Mouse (Mus musculus) MEL (cell line): ENCODE results near the gene Bap1. TPM values are rescaled to one million over a fixed set of nuclear protein-coding genes. Genes with fewer than 3 reads are reported as not detected.

Experiments
- DNase-seq: peaks from one replicate; pipeline ENCODE4 v3.0.0; 2011; ENCODE audit warnings: low read depth, low spot score
- H3K27ac ChIP-seq: 2 replicates; pipeline ENCODE4 v1.5.1; 2012; ENCODE audit warnings: low read depth, mild to moderate bottlenecking, control low read depth, low read length, moderate library complexity; ENCODE audit not compliant: control insufficient read depth
- H3K27me3 ChIP-seq, 2 experiments: fragments of 150-350 bp in 1 of 2; sonication (generic) in 1 of 2; 2 replicates each; pipeline ENCODE4 v1.6.1; 2012; ENCODE audit warnings: low read length in 2 of 2, mild to moderate bottlenecking in 2 of 2, improper control_type of control experiment in 1 of 2, moderate library complexity in 1 of 2; ENCODE audit not compliant: insufficient read depth in 2 of 2, control insufficient read depth in 1 of 2
- H3K36me3 ChIP-seq, 2 experiments: 2 replicates each; pipeline ENCODE4 v1.6.1; 2012 to 2014; ENCODE audit warnings: low read length in 2 of 2, improper control_type of control experiment in 1 of 2, inconsistent platforms in 1 of 2, mild to moderate bottlenecking in 1 of 2; ENCODE audit not compliant: insufficient read depth in 2 of 2, control insufficient read depth in 1 of 2
- H3K4me1 ChIP-seq, 2 experiments: fragments of 150-350 bp in 1 of 2; sonication (generic) in 1 of 2; 2 replicates each; pipeline ENCODE4 v1.6.1; 2012; ENCODE audit warnings: low read length in 2 of 2, improper control_type of control experiment in 1 of 2, mild to moderate bottlenecking in 1 of 2; ENCODE audit not compliant: insufficient read depth in 2 of 2, control insufficient read depth in 1 of 2
- H3K4me3 ChIP-seq, 2 experiments: fragments of 150-350 bp in 1 of 2; sonication (generic) in 1 of 2; 2 replicates each; pipeline ENCODE4 v1.5.1; 2012; ENCODE audit warnings: low read depth in 2 of 2, low read length in 2 of 2, mild to moderate bottlenecking in 2 of 2, moderate library complexity in 2 of 2, control low read depth in 1 of 2, improper control_type of control experiment in 1 of 2; ENCODE audit not compliant: control insufficient read depth in 1 of 2, insufficient read depth in 1 of 2
- H3K79me2 ChIP-seq: 2 replicates; pipeline ENCODE4 v1.6.1; 2012; ENCODE audit warnings: mild to moderate bottlenecking, low read length, moderate library complexity; ENCODE audit not compliant: control insufficient read depth, poor library complexity, insufficient read depth
- H3K9ac ChIP-seq: 2 replicates; pipeline ENCODE4 v1.6.1; 2012; ENCODE audit warnings: low read depth, mild to moderate bottlenecking, control low read depth, low read length, moderate library complexity; ENCODE audit not compliant: control insufficient read depth, poor library complexity, severe bottlenecking
- H3K9me3 ChIP-seq: fragments of 150-350 bp; sonication (generic); replicated peaks from 2 replicates; pipeline ENCODE4 v1.6.1; 2012; ENCODE audit warnings: mild to moderate bottlenecking, low read length, improper control_type of control experiment, moderate library complexity; ENCODE audit not compliant: insufficient read depth
- CHD1 ChIP-seq: IDR thresholded peaks from 2 replicates; pipeline ENCODE4 v1.6.1; 2012; ENCODE audit warnings: low read depth, mild to moderate bottlenecking, inconsistent platforms, low read length, improper control_type of control experiment
- E2F4 ChIP-seq: IDR thresholded peaks from 2 replicates; pipeline ENCODE4 v1.6.1; 2011; ENCODE audit warnings: low read depth, low read length, improper control_type of control experiment, borderline replicate concordance
- ELF1 ChIP-seq: IDR thresholded peaks from 2 replicates; pipeline ENCODE4 v1.6.1; 2014; ENCODE audit warnings: low read depth, mild to moderate bottlenecking, inconsistent platforms, low read length, improper control_type of control experiment, moderate library complexity
- HCFC1 ChIP-seq: IDR thresholded peaks from 2 replicates; pipeline ENCODE4 v1.6.1; 2012; ENCODE audit warnings: low read depth, mild to moderate bottlenecking, inconsistent platforms, low read length, improper control_type of control experiment, moderate library complexity
- MAFK ChIP-seq: IDR thresholded peaks from 2 replicates; pipeline ENCODE4 v1.6.1; 2011; ENCODE audit warnings: low read depth, mild to moderate bottlenecking, low read length, improper control_type of control experiment, borderline replicate concordance
- MAX ChIP-seq: IDR thresholded peaks from 2 replicates; pipeline ENCODE4 v1.6.1; 2011; ENCODE audit warnings: low read length, improper control_type of control experiment
- MAZ ChIP-seq: IDR thresholded peaks from 2 replicates; pipeline ENCODE4 v1.6.1; 2012; ENCODE audit warnings: low read depth, mild to moderate bottlenecking, inconsistent platforms, low read length, improper control_type of control experiment
- MXI1 ChIP-seq: IDR thresholded peaks from 2 replicates; pipeline ENCODE4 v1.6.1; 2011; ENCODE audit warnings: mild to moderate bottlenecking, low read depth, low read length, improper control_type of control experiment
- MYB ChIP-seq: IDR thresholded peaks from 2 replicates; pipeline ENCODE4 v1.6.1; 2011; ENCODE audit warnings: mild to moderate bottlenecking, low read depth, low read length, improper control_type of control experiment
- MYC ChIP-seq: IDR thresholded peaks from 2 replicates; pipeline ENCODE4 v1.6.1; 2011; ENCODE audit warnings: low read depth, mild to moderate bottlenecking, low read length, improper control_type of control experiment, moderate library complexity
- POLR2A ChIP-seq, 2 experiments: IDR thresholded peaks; 2 replicates each; pipeline ENCODE4 v1.6.1; 2011 to 2012; ENCODE audit warnings: low read length in 2 of 2, mild to moderate bottlenecking in 2 of 2, control low read depth in 1 of 2, improper control_type of control experiment in 1 of 2, low read depth in 1 of 2, moderate library complexity in 1 of 2; ENCODE audit not compliant: control insufficient read depth in 1 of 2, insufficient read depth in 1 of 2, poor library complexity in 1 of 2
- POLR2AphosphoS2 ChIP-seq: IDR thresholded peaks from 2 replicates; pipeline ENCODE4 v1.6.1; 2011; ENCODE audit warnings: low read length, improper control_type of control experiment
- POLR2AphosphoS5 ChIP-seq: IDR thresholded peaks from 2 replicates; pipeline ENCODE4 v1.6.1; 2012; ENCODE audit warnings: low read depth, borderline replicate concordance, mild to moderate bottlenecking, inconsistent platforms, low read length, moderate library complexity, mixed read lengths
- RAD21 ChIP-seq: IDR thresholded peaks from 2 replicates; pipeline ENCODE4 v1.6.1; 2011; ENCODE audit warnings: mild to moderate bottlenecking, low read depth, low read length, improper control_type of control experiment
- RCOR1 ChIP-seq: IDR thresholded peaks from 2 replicates; pipeline ENCODE4 v1.6.1; 2012; ENCODE audit warnings: low read depth, mild to moderate bottlenecking, inconsistent platforms, low read length, improper control_type of control experiment
- SMC3 ChIP-seq: IDR thresholded peaks from 2 replicates; pipeline ENCODE4 v1.6.1; 2011; ENCODE audit warnings: low read depth, low read length, improper control_type of control experiment
- TCF12 ChIP-seq: IDR thresholded peaks from 2 replicates; pipeline ENCODE4 v1.6.1; 2014; ENCODE audit warnings: low read depth, mild to moderate bottlenecking, inconsistent platforms, low read length, improper control_type of control experiment, moderate library complexity
- UBTF ChIP-seq: IDR thresholded peaks from 2 replicates; pipeline ENCODE4 v1.6.1; 2012; ENCODE audit warnings: low read depth, mild to moderate bottlenecking, inconsistent platforms, low read length, improper control_type of control experiment, moderate library complexity, borderline replicate concordance; ENCODE audit not compliant: insufficient read depth
- USF1 ChIP-seq: IDR thresholded peaks from 2 replicates; pipeline ENCODE4 v1.6.1; 2014; ENCODE audit warnings: low read depth, mild to moderate bottlenecking, inconsistent platforms, low read length, improper control_type of control experiment, moderate library complexity
- ZC3H11A ChIP-seq: IDR thresholded peaks from 2 replicates; pipeline ENCODE4 v1.6.1; 2012; ENCODE audit warnings: low read depth, mild to moderate bottlenecking, inconsistent platforms, low read length, improper control_type of control experiment
- ZMIZ1 ChIP-seq: IDR thresholded peaks from 2 replicates; pipeline ENCODE4 v1.6.1; 2012; ENCODE audit warnings: low read depth, mild to moderate bottlenecking, inconsistent platforms, low read length, improper control_type of control experiment, moderate library complexity
- ZNF384 ChIP-seq: IDR thresholded peaks from 2 replicates; pipeline ENCODE4 v1.6.1; 2012; ENCODE audit warnings: low read depth, mild to moderate bottlenecking, inconsistent platforms, low read length, improper control_type of control experiment
- polyA plus RNA-seq, 2 experiments: library from polyadenylated mRNA; stranded (reverse) in 1 of 2; unstranded in 1 of 2; fragments of >175 nt in 1 of 2; fragments of >200 nt in 1 of 2; gene quantifications; 2 replicates each; pipeline versions ENCODE4 v1.2.1 to v1.2.4; 2012; ENCODE audit warnings: low replicate concordance in 2 of 2, low read depth in 1 of 2; ENCODE audit not compliant: insufficient read length in 2 of 2, insufficient read depth in 1 of 2, missing spikeins in 1 of 2
- total RNA-seq: library from RNA; depleted of rRNA; stranded (reverse); fragments of 300-350 nt; gene quantifications from 2 replicates; pipeline ENCODE4 v1.2.3, GENCODE M21; 2012

Gene Bap1
- total and polyA plus RNA-seq, 3 experiments, result 85.4 to 177 (median 112) TPM

DNA sequence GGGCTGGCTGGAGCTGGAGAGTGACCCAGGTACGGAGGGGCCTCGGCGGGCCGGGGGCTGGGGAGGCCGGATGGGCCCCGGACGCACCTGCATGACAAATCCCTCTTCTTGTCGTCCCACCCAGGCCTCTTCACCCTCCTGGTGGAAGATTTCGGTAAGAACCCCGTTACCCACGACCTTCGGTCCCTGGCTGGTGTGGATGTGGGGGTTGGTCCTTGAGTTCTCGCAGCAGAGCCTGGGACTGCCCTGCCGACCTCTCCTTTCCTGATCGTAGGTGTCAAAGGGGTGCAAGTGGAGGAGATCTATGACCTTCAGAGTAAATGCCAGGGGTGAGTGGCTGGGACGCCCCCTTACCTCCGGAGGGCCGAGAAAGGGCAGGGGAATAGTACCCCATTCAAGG is 376 bp downstream of the Bap1 start:
- peaks cover 3 to 13% of the 10 kb centered on the region in 2 experiments; a peak in 3 of 4 replicates for H3K36me3 ChIP-seq
- peaks cover 3 to 14% of the 10 kb centered on the region in 2 experiments; a peak in 3 of 4 replicates for H3K4me1 ChIP-seq
- peak overlapping the region; percentile 95 to 99 for H3K4me3 ChIP-seq
- peaks cover 20% of the 10 kb centered on the region for H3K79me2 ChIP-seq
- no peak for TF ChIP-seq ZC3H11A
- no peak for TF ChIP-seq MXI1
- TF ChIP-seq RCOR1, result no peak
- TF ChIP-seq SMC3, result no peak
- no peak for TF ChIP-seq ELF1
- TF ChIP-seq CHD1, result no peak
- no peak for TF ChIP-seq HCFC1
- no peak for TF ChIP-seq POLR2AphosphoS5
- no peak for TF ChIP-seq MAZ
- TF ChIP-seq MYB, result no peak
- TF ChIP-seq MAX, result no peak
- no peak for TF ChIP-seq USF1
- no peak for TF ChIP-seq MAFK
- no peak for TF ChIP-seq E2F4
- TF ChIP-seq UBTF, result no peak
- no peak for TF ChIP-seq POLR2A (IDR thresholded peaks at IDR 0.05; ENCODE audit: control insufficient read depth in 1 of 2, insufficient read depth in 1 of 2, low read depth in 1 of 2, low read length in 2 of 2, poor library complexity in 1 of 2)
- TF ChIP-seq ZMIZ1, result no peak
- TF ChIP-seq POLR2AphosphoS2, result no peak
- no peaks in the 10 kb centered on the region for H3K27me3 ChIP-seq
- no peaks in the 10 kb centered on the region for H3K9me3 ChIP-seq
- peak overlapping the region; percentile 52 for H3K27ac ChIP-seq
- peak overlapping the region; percentile 99 for H3K9ac ChIP-seq
- DNase-seq, result no peak

DNA sequence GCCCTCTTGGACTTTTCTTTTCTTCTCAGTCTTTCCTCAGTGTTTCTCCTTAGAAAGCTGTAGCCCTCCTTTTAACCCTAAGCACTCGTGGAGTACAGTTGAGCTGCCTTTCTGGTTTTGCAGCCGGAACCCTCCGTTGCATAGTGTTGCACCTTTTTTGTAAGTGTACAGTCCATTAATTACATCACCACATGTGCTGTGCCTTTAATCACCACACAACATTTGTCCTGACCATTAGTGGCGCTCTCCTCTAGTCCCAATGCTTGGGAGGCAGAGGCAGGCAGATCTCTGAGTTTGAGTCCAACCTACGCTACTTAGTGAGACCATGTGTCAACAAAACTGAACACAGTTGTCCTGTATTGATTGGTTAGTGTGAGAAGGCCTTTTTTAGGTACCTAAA is 841 bp downstream of the Bap1 start:
- Histone ChIP-seq H3K4me1 (peaks cover 3 to 14% of the 10 kb centered on the region in 2 experiments; a peak in 3 of 4 replicates), H3K9me3 (no peaks in the 10 kb centered on the region), H3K27me3 (no peaks in the 10 kb centered on the region), H3K36me3 (peaks cover 3 to 13% of the 10 kb centered on the region in 2 experiments; a peak in 3 of 4 replicates), H3K4me3 (peak overlapping the region; percentile 95 to 99), H3K27ac (no peak overlapping the region), H3K79me2 (peaks cover 20% of the 10 kb centered on the region), H3K9ac (peak overlapping the region; percentile 99)
- no peak for TF ChIP-seq MYC
- TF ChIP-seq TCF12, result no peak
- no peak for TF ChIP-seq ZNF384
- TF ChIP-seq RAD21, result no peak
- no peak for TF ChIP-seq MAX
- DNase-seq, result no peak
